Mouse (Mus musculus) cerebellum, adult 9-10 months (tissue): ENCODE results near the gene Neu1.
"Not testable (repeated sequence)": the region's sequence is repeated elsewhere in the genome, so short reads cannot be mapped to it uniquely, and the experiment has no call there.

ENCODE experiments used
- DNase-seq: peaks from one replicate; pipeline ENCODE4 v3.0.0; 2022

Gene Neu1

GRCm38 (mm10) chr17:34969822-34970221 is 38.8 kb downstream of the Neu1 start, which contains the start of gene Gm20481:
Gene Gm20481 (plus strand): TSS chr17:34969912.
- not testable (repeated sequence) for DNase-seq

- not testable (repeated sequence) for DNase-seq
These were observed 39.8 kb downstream of the Neu1 start for GRCm38 (mm10) chr17:34970850-34971249.

GRCm38 (mm10) chr17:34971694-34972068 is 40.6 kb downstream of the Neu1 start:
- not testable (repeated sequence) for DNase-seq

GRCm38 (mm10) chr17:34972069-34972749 is 41.2 kb downstream of the Neu1 start, which contains the start of the genes Hspa1a and Hspa1l:
Gene Hspa1a (minus strand): TSS chr17:34972156.
Gene Hspa1l (plus strand): TSS chr17:34972703.
- peak; percentile 87 for DNase-seq

- no peak for DNase-seq
These were observed 44.8 kb downstream of the Neu1 start for GRCm38 (mm10) chr17:34975581-34976492.

GRCm38 (mm10) chr17:34977000-34977399 is 45.9 kb downstream of the Neu1 start:
- DNase-seq: no peak

- no peak for DNase-seq
These were observed 47.2 kb downstream of the Neu1 start for GRCm38 (mm10) chr17:34978239-34978638.

- peak; percentile 27 for DNase-seq
These were observed 48.6 kb downstream of the Neu1 start for GRCm38 (mm10) chr17:34979631-34980030.

GRCm38 (mm10) chr17:34980655-34981054 is 49.6 kb downstream of the Neu1 start:
- peak; percentile 71 for DNase-seq

- peak; percentile 91 for DNase-seq
These were observed 50.7 kb downstream of the Neu1 start, which contains the start of gene Lsm2 for GRCm38 (mm10) chr17:34981690-34982180. Gene Lsm2 (plus strand): TSS chr17:34981862.

- DNase-seq: no peak
These were observed 51.3 kb downstream of the Neu1 start for GRCm38 (mm10) chr17:34982328-34982727.

GRCm38 (mm10) chr17:34984218-34984617 is 53.2 kb downstream of the Neu1 start:
- DNase-seq: peak; percentile 67
